Mouse (Mus musculus) liver, postnatal 0 days (tissue): Measurements from ENCODE around the gene Olfr147. TPM values are rescaled to one million over a fixed set of nuclear protein-coding genes. Genes with fewer than 3 reads are reported as not detected.
"Not testable (repeated sequence)": the region's sequence is repeated elsewhere in the genome, so short reads cannot be mapped to it uniquely, and the experiment has no call there.

Experiments
- ATAC-seq: fragments of 200-750 bp; cut with Nextera tagmentation; 2 replicates; pipeline ENCODE4 v1.8.0; 2017; ENCODE audit warnings: mild to moderate bottlenecking, moderate library complexity
- DNase-seq: peaks from one replicate; pipeline ENCODE4 v3.0.0-alpha.2; 2016
- H3K27ac ChIP-seq: fragments of 300-500 bp; sonication (generic); 2 replicates; pipeline ENCODE4 v1.5.1; 2014; ENCODE audit warnings: antibody characterized with exemption, moderate library complexity, mild to moderate bottlenecking, low read depth
- H3K27me3 ChIP-seq: fragments of 300-500 bp; sonication (generic); 2 replicates; pipeline ENCODE4 v1.6.1; 2014; ENCODE audit warnings: low read length, control low read depth, mixed read lengths; ENCODE audit not compliant: insufficient read depth
- H3K36me3 ChIP-seq: fragments of 300-500 bp; sonication (generic); replicated peaks from 2 replicates; pipeline ENCODE4 v1.6.1; 2014; ENCODE audit warnings: mild to moderate bottlenecking, control low read depth, low read length, moderate library complexity, mixed read lengths; ENCODE audit not compliant: insufficient read depth
- H3K4me1 ChIP-seq: fragments of 300-500 bp; sonication (generic); 2 replicates; pipeline ENCODE4 v1.6.1; 2014; ENCODE audit warnings: antibody characterized with exemption, mild to moderate bottlenecking, control low read depth; ENCODE audit not compliant: insufficient read depth
- H3K4me2 ChIP-seq: fragments of 300-500 bp; sonication (generic); 2 replicates; pipeline ENCODE4 v1.6.1; 2014; ENCODE audit warnings: low read depth, mild to moderate bottlenecking, low read length, moderate library complexity, mixed read lengths
- H3K4me3 ChIP-seq: fragments of 300-500 bp; sonication (generic); 2 replicates; pipeline ENCODE4 v1.5.1; 2014; ENCODE audit warnings: low read depth, low read length
- H3K9ac ChIP-seq: fragments of 300-500 bp; sonication (generic); replicated peaks from 2 replicates; pipeline ENCODE4 v1.6.1; 2014; ENCODE audit warnings: mild to moderate bottlenecking, moderate library complexity
- H3K9me3 ChIP-seq: fragments of 300-500 bp; sonication (generic); 2 replicates; pipeline ENCODE4 v1.6.1; 2016; ENCODE audit warnings: mild to moderate bottlenecking, control low read depth, low read length, mixed read lengths
- CTCF ChIP-seq: sonication (generic); IDR thresholded peaks from 2 replicates; pipeline ENCODE4 v1.5.1; 2016; ENCODE audit warnings: antibody characterized with exemption, low read depth
- EP300 ChIP-seq: IDR thresholded peaks from 2 replicates; pipeline ENCODE4 v1.6.1; 2016; ENCODE audit warnings: antibody characterized with exemption, low read depth, mild to moderate bottlenecking
- WGBS: fragments of 180-500 bp; shearing (Covaris S2); extraction: QIAGEN DNeasy Blood & Tissue Kit; methylation state at CpG from one replicate; pipeline ENCODE4 v1.1.7; 2014; ENCODE audit not compliant: insufficient replicate concordance; 5-methylcytosine and 5-hydroxymethylcytosine counted together
- polyA plus RNA-seq: library from polyadenylated mRNA; unstranded; fragments of >200 nt; fragmentation: Nextera tagmentation; extraction: Ambion mirVana; gene quantifications from 2 replicates; pipeline ENCODE4 v1.2.1, GENCODE M21; 2015

Olfr147 gene
- not detected in 2 replicates for polyA plus RNA-seq

GRCm38 (mm10) chr9:38401398-38401797, at the start of gene Olfr147:
Olfr147 (plus strand) TSS chr9:38401698.
- H3K4me1 ChIP-seq, result no peaks in the 10 kb centered on the region
- H3K9ac ChIP-seq, result no peak within 1 kb of the TSS
- H3K27me3 ChIP-seq, result no peaks in the 10 kb centered on the region
- H3K27ac ChIP-seq, result no peak within 1 kb of the TSS
- TF ChIP-seq CTCF, result no peak
- no peak for TF ChIP-seq EP300
- ATAC-seq (no peak), DNase-seq (no peak)
- H3K36me3 ChIP-seq, result no peaks in the 10 kb centered on the region
- H3K4me3 ChIP-seq, result no peak within 1 kb of the TSS
- no peak within 1 kb of the TSS for H3K4me2 ChIP-seq
- no peaks in the 10 kb centered on the region for H3K9me3 ChIP-seq
- WGBS, result 65% methylated on average over 1 of the region's 1 CpGs

GRCm38 (mm10) chr9:38366596-38366995, 34.9 kb upstream of the Olfr147 start, which contains the start of gene Olfr250:
Olfr250 (plus strand) TSS chr9:38366896.
- Histone ChIP-seq H3K4me1 (no peaks in the 10 kb centered on the region), H3K36me3 (no peaks in the 10 kb centered on the region)

GRCm38 (mm10) chr9:38376786-38377185, 24.7 kb upstream of the Olfr147 start, which contains the start of gene Olfr251:
Olfr251 (plus strand) TSS chr9:38377086.
- Histone ChIP-seq H3K9me3 (no peaks in the 10 kb centered on the region), H3K4me3 (no peak within 1 kb of the TSS), H3K4me1 (no peaks in the 10 kb centered on the region), H3K9ac (no peak within 1 kb of the TSS), H3K4me2 (no peak within 1 kb of the TSS), H3K27me3 (no peaks in the 10 kb centered on the region), H3K36me3 (no peaks in the 10 kb centered on the region), H3K27ac (no peak within 1 kb of the TSS)
- WGBS, result 47% methylated on average over 2 of the region's 2 CpGs
- TF ChIP-seq CTCF, result no peak
- no peak for ATAC-seq
- no peak for DNase-seq

More at GRCm38 (mm10) chr9:38366596-38366995, 34.9 kb upstream of the Olfr147 start, which contains the start of gene Olfr250:
- Histone ChIP-seq H3K9ac (no peak within 1 kb of the TSS), H3K9me3 (no peaks in the 10 kb centered on the region), H3K27ac (no peak within 1 kb of the TSS), H3K4me3 (no peak within 1 kb of the TSS), H3K27me3 (no peaks in the 10 kb centered on the region), H3K4me2 (no peak within 1 kb of the TSS)
- no peak for DNase-seq
- WGBS, result 85% methylated on average over 2 of the region's 2 CpGs
- ATAC-seq, result no peak
- TF ChIP-seq EP300, result no peak
- TF ChIP-seq CTCF, result no peak

GRCm38 (mm10) chr9:38407502-38407901, 6.0 kb downstream of the Olfr147 start:
- not testable (repeated sequence) for H3K4me2 ChIP-seq, H3K27ac ChIP-seq, DNase-seq, ATAC-seq, H3K27me3 ChIP-seq, H3K9me3 ChIP-seq, H3K4me3 ChIP-seq, H3K9ac ChIP-seq, H3K36me3 ChIP-seq, H3K4me1 ChIP-seq
- WGBS, result 87% methylated on average over 3 of the region's 3 CpGs

- not testable (repeated sequence) for DNase-seq, H3K9me3 ChIP-seq, H3K27ac ChIP-seq, H3K4me3 ChIP-seq, ATAC-seq, H3K27me3 ChIP-seq, H3K4me2 ChIP-seq, H3K9ac ChIP-seq, H3K4me1 ChIP-seq, H3K36me3 ChIP-seq
- WGBS, result 83% methylated on average over 14 of the region's 14 CpGs
Measured at GRCm38 (mm10) chr9:38413502-38413901, 12.0 kb downstream of the Olfr147 start.

GRCm38 (mm10) chr9:38423801-38424200, 22.3 kb downstream of the Olfr147 start:
- Histone ChIP-seq H3K4me1 (no peaks in the 10 kb centered on the region), H3K9ac (no peak overlapping the region), H3K9me3 (no peaks in the 10 kb centered on the region), H3K27ac (no peak overlapping the region), H3K4me3 (no peak overlapping the region), H3K27me3 (no peaks in the 10 kb centered on the region), H3K36me3 (no peaks in the 10 kb centered on the region), H3K4me2 (no peak overlapping the region)
- DNase-seq, result no peak
- no peak for ATAC-seq
- TF ChIP-seq EP300 (no peak), CTCF (no peak)

GRCm38 (mm10) chr9:38427026-38427425, 25.5 kb downstream of the Olfr147 start:
- Histone ChIP-seq H3K27ac (no peak overlapping the region), H3K36me3 (no peaks in the 10 kb centered on the region), H3K4me3 (no peak overlapping the region), H3K9ac (no peak overlapping the region), H3K27me3 (no peaks in the 10 kb centered on the region), H3K4me2 (no peak overlapping the region), H3K9me3 (no peaks in the 10 kb centered on the region), H3K4me1 (no peaks in the 10 kb centered on the region)
- ATAC-seq (no peak), DNase-seq (no peak)
- TF ChIP-seq EP300 (no peak), CTCF (no peak)
- WGBS, result 32% methylated on average over 1 of the region's 1 CpGs
